Comparison of ENCODE assay signal across 11 mouse cellular contexts in genomic region chr11:19964333-19964732, GRCm38 (mm10). TPM values are rescaled to one million over a fixed set of nuclear protein-coding genes. Genes with fewer than 3 reads are reported as not detected.
DNase-seq lines count a peak whose midpoint lies in the region; ATAC-seq and TF ChIP-seq lines count a peak whose summit lies in the region.
"Had no signal": no experiment of that assay in that cellular context is flagged by ENCODE, and none has a peak within 500 bp of the region (broad histone marks: within the 10 kb centered on the region; RNA-seq: fewer than 3 reads in every experiment).

No protein-coding gene starts in this region.

- DNase-seq in heart, adult 18-20 months, result no peak
- no peak for DNase-seq in lung, embryonic 14.5 days
- DNase-seq in lung, postnatal 10 days, result no peak
- DNase-seq in embryo, embryonic 10.5 days (ENCODE audit: low spot score), result no peak
- DNase-seq: right cerebral cortex, postnatal 25 days had no signal

- ATAC-seq in heart, embryonic 12.5 days (ENCODE audit: insufficient number of reproducible peaks, low FRiP score), result no peak
- no peak for ATAC-seq in lung, embryonic 14.5 days (ENCODE audit: insufficient read depth)
- ATAC-seq in kidney, embryonic 15.5 days (replicated peaks; ENCODE audit: low FRiP score), result no peak
- no peak for ATAC-seq in stomach, embryonic 14.5 days (ENCODE audit: insufficient number of reproducible peaks, insufficient read depth, low FRiP score, low read depth)
- ATAC-seq in granulocyte monocyte progenitor cell, adult 5-6 weeks (replicated peaks; ENCODE audit: poor library complexity, severe bottlenecking), result no peak
- ATAC-seq: Patski had no signal

- peak overlapping the region; percentile 10; the same call in 1 of the 2 replicates for H3K27ac ChIP-seq in heart, embryonic 12.5 days (ENCODE audit: poor library complexity, severe bottlenecking)
- peak overlapping the region; percentile 46; the same call in 1 of the 2 replicates for H3K27ac ChIP-seq in lung, embryonic 14.5 days (ENCODE audit: low read depth)
- peak overlapping the region; percentile 88 for H3K27ac ChIP-seq in kidney, embryonic 15.5 days
- H3K27ac ChIP-seq in stomach, embryonic 14.5 days (ENCODE audit: low read length), result peak overlapping the region; percentile 75; the same call in 1 of the 2 replicates

- TF ChIP-seq CTCF in lung, embryonic 14.5 days (IDR thresholded peaks at IDR 0.05; ENCODE audit: low read depth), result no peak

- 72% methylated on average over 5 of the region's 5 CpGs for WGBS in heart, embryonic 12.5 days
- 67% methylated on average over 5 of the region's 5 CpGs for WGBS in lung, embryonic 14.5 days
- WGBS in kidney, embryonic 15.5 days, result 68% methylated on average over 5 of the region's 5 CpGs
- 86% methylated on average over 5 of the region's 5 CpGs for WGBS in stomach, embryonic 14.5 days

- H3K27me3 ChIP-seq in heart, embryonic 12.5 days (replicated peaks), result no peaks in the 10 kb centered on the region
- no peaks in the 10 kb centered on the region for H3K27me3 ChIP-seq in lung, embryonic 14.5 days (ENCODE audit: insufficient read depth, low read length)
- H3K27me3 ChIP-seq in kidney, embryonic 15.5 days, result no peaks in the 10 kb centered on the region
- no peaks in the 10 kb centered on the region for H3K27me3 ChIP-seq in stomach, embryonic 14.5 days (ENCODE audit: control insufficient read depth, insufficient read depth, low read length)
- H3K27me3 ChIP-seq: Patski had no signal

- H3K9me3 ChIP-seq in heart, embryonic 12.5 days (replicated peaks), result no peaks in the 10 kb centered on the region
- H3K9me3 ChIP-seq in lung, embryonic 14.5 days (ENCODE audit: low read depth, low read length), result no peaks in the 10 kb centered on the region
- H3K9me3 ChIP-seq in kidney, embryonic 15.5 days (replicated peaks), result no peaks in the 10 kb centered on the region
- no peaks in the 10 kb centered on the region for H3K9me3 ChIP-seq in stomach, embryonic 14.5 days (ENCODE audit: control insufficient read depth, low read depth, low read length)

- H3K9ac ChIP-seq in heart, embryonic 12.5 days, result no peak overlapping the region
- no peak overlapping the region for H3K9ac ChIP-seq in lung, embryonic 14.5 days
- H3K9ac ChIP-seq in kidney, embryonic 15.5 days, result no peak overlapping the region
- H3K9ac ChIP-seq in stomach, embryonic 14.5 days (replicated peaks; ENCODE audit: low read depth, low read length), result no peak overlapping the region

- H3K4me1 ChIP-seq in heart, embryonic 12.5 days (replicated peaks), result peaks cover 76% of the 10 kb centered on the region
- H3K4me1 ChIP-seq in lung, embryonic 14.5 days (ENCODE audit: insufficient read depth), result peaks cover 33% of the 10 kb centered on the region
- H3K4me1 ChIP-seq in kidney, embryonic 15.5 days, result peaks cover 90% of the 10 kb centered on the region
- peaks cover 53% of the 10 kb centered on the region for H3K4me1 ChIP-seq in stomach, embryonic 14.5 days (ENCODE audit: control insufficient read depth, insufficient read depth, low read length)

- no peaks in the 10 kb centered on the region for H3K36me3 ChIP-seq in heart, embryonic 12.5 days
- no peaks in the 10 kb centered on the region for H3K36me3 ChIP-seq in lung, embryonic 14.5 days (ENCODE audit: insufficient read depth)
- H3K36me3 ChIP-seq in kidney, embryonic 15.5 days, result no peaks in the 10 kb centered on the region
- no peaks in the 10 kb centered on the region for H3K36me3 ChIP-seq in stomach, embryonic 14.5 days (ENCODE audit: control insufficient read depth, insufficient read depth, low read length)

- no peak overlapping the region for H3K4me3 ChIP-seq in heart, embryonic 12.5 days
- H3K4me3 ChIP-seq in lung, embryonic 14.5 days (ENCODE audit: low read depth, low read length), result no peak overlapping the region
- H3K4me3 ChIP-seq in kidney, embryonic 15.5 days (replicated peaks), result no peak overlapping the region
- H3K4me3 ChIP-seq in stomach, embryonic 14.5 days (ENCODE audit: low read depth, low read length), result no peak overlapping the region
- H3K4me3 ChIP-seq: myocyte had no signal

- H3K4me2 ChIP-seq in heart, embryonic 12.5 days, result no peak overlapping the region
- H3K4me2 ChIP-seq in lung, embryonic 14.5 days, result no peak overlapping the region
- H3K4me2 ChIP-seq in kidney, embryonic 15.5 days, result peak overlapping the region; percentile 30; the same call in 1 of the 2 replicates
- no peak overlapping the region for H3K4me2 ChIP-seq in stomach, embryonic 14.5 days (replicated peaks; ENCODE audit: low read depth, low read length)

RNA-seq across cellular contexts. Expression of gene Spred2, which starts 40.2 kb away (rescaled TPM):
- 5.2 and 5.5 TPM in 2 replicates for polyA plus RNA-seq in heart, embryonic 12.5 days (2016; fragmentation: Nextera tagmentation; extraction: Ambion mirVana)
- 10 to 100 TPM; 18.0 to 20.7 TPM for total RNA-seq in heart, adult 18-20 months (2021)
- polyA plus RNA-seq in lung, embryonic 14.5 days (2014; fragmentation: Nextera tagmentation; extraction: Ambion mirVana), result 7.0 and 7.2 TPM in 2 replicates
- 9.8 and 11.0 TPM in 2 replicates for polyA plus RNA-seq in kidney, embryonic 15.5 days (2015; fragmentation: Nextera tagmentation; extraction: Ambion mirVana)
- 7.9 and 9.6 TPM in 2 replicates for polyA plus RNA-seq in stomach, embryonic 14.5 days (2014; fragmentation: Nextera tagmentation; extraction: Ambion mirVana)
- 16.8 and 19.4 TPM in 2 replicates for total RNA-seq in granulocyte monocyte progenitor cell, adult 5-6 weeks (2014; fragmentation: Nextera tagmentation)
- total RNA-seq in granulocyte monocyte progenitor cell, adult 5-6 weeks (2017), result 4.6 and 6.8 TPM in 2 replicates

Comparison
In these comparisons a context has a peak if more than half of its experiments do, and no peak if none do; other contexts are left out.
1. H3K27ac ChIP-seq: peak in every context shown above with its lines; median percentile 88 in kidney, embryonic 15.5 days; 75 in stomach, embryonic 14.5 days; 46 in lung, embryonic 14.5 days; 10 in heart, embryonic 12.5 days.